Mouse (Mus musculus): Measurements from ENCODE around the gene Ctsh.

Ctsh gene

GRCm38 (mm10) chr9:90084152-90084551 lies 30.2 kb downstream of the Ctsh start:
- TF ChIP-seq NANOG (IDR thresholded peaks at IDR 0.05; ENCODE audit: borderline replicate concordance, low read length): no peak
- TF ChIP-seq POU5F1 (IDR thresholded peaks at IDR 0.05; ENCODE audit: borderline replicate concordance, low read length): no peak
- no peak for TF ChIP-seq CTCF (conservative IDR thresholded peaks at IDR 0.05; ENCODE audit: low read length)
- H3K4me1 ChIP-seq (replicated peaks; ENCODE audit: low read depth, low read length): peaks cover 12% of the 10 kb centered on the region; the same call in 1 of the 2 replicates
- H3K9me3 ChIP-seq (ENCODE audit: low read length): no peaks in the 10 kb centered on the region
- peaks cover 28% of the 10 kb centered on the region for H3K36me3 ChIP-seq (ENCODE audit: insufficient read depth, low read length)
- no peaks in the 10 kb centered on the region for H3K27me3 ChIP-seq (ENCODE audit: insufficient read depth, low read length)
- H3K4me3 ChIP-seq (replicated peaks; ENCODE audit: low read length): no peak overlapping the region

GRCm38 (mm10) chr9:90084766-90085468 lies 31.0 kb downstream of the Ctsh start:
- no peak for TF ChIP-seq CTCF (conservative IDR thresholded peaks at IDR 0.05; ENCODE audit: low read length)
- no peak for TF ChIP-seq NANOG (IDR thresholded peaks at IDR 0.05; ENCODE audit: borderline replicate concordance, low read length)
- no peak for TF ChIP-seq POU5F1 (IDR thresholded peaks at IDR 0.05; ENCODE audit: borderline replicate concordance, low read length)
- Histone ChIP-seq H3K4me3 (replicated peaks; ENCODE audit: low read length) (no peak overlapping the region), H3K9me3 (ENCODE audit: low read length) (no peaks in the 10 kb centered on the region), H3K4me1 (replicated peaks; ENCODE audit: low read depth, low read length) (peaks cover 19% of the 10 kb centered on the region), H3K27me3 (ENCODE audit: insufficient read depth, low read length) (no peaks in the 10 kb centered on the region), H3K36me3 (ENCODE audit: insufficient read depth, low read length) (peaks cover 36% of the 10 kb centered on the region)

- TF ChIP-seq CTCF (conservative IDR thresholded peaks at IDR 0.05; ENCODE audit: low read length) (no peak), POU5F1 (IDR thresholded peaks at IDR 0.05; ENCODE audit: borderline replicate concordance, low read length) (no peak), NANOG (IDR thresholded peaks at IDR 0.05; ENCODE audit: borderline replicate concordance, low read length) (no peak)
- Histone ChIP-seq H3K27me3 (ENCODE audit: insufficient read depth, low read length) (no peaks in the 10 kb centered on the region), H3K9me3 (ENCODE audit: low read length) (no peaks in the 10 kb centered on the region), H3K36me3 (ENCODE audit: insufficient read depth, low read length) (peaks cover 60% of the 10 kb centered on the region), H3K4me1 (replicated peaks; ENCODE audit: low read depth, low read length) (peaks cover 31% of the 10 kb centered on the region), H3K4me3 (replicated peaks; ENCODE audit: low read length) (no peak overlapping the region)
These were observed 34.0 kb downstream of the Ctsh start for GRCm38 (mm10) chr9:90087906-90088485.

GRCm38 (mm10) chr9:90089339-90090104 lies 35.6 kb downstream of the Ctsh start:
- no peak for TF ChIP-seq CTCF (conservative IDR thresholded peaks at IDR 0.05; ENCODE audit: low read length)
- no peak for TF ChIP-seq POU5F1 (IDR thresholded peaks at IDR 0.05; ENCODE audit: borderline replicate concordance, low read length)
- no peak for TF ChIP-seq NANOG (IDR thresholded peaks at IDR 0.05; ENCODE audit: borderline replicate concordance, low read length)
- peaks cover 73% of the 10 kb centered on the region for H3K36me3 ChIP-seq (ENCODE audit: insufficient read depth, low read length)
- no peak overlapping the region for H3K4me3 ChIP-seq (replicated peaks; ENCODE audit: low read length)
- H3K9me3 ChIP-seq (ENCODE audit: low read length): no peaks in the 10 kb centered on the region
- peaks cover 31% of the 10 kb centered on the region for H3K4me1 ChIP-seq (replicated peaks; ENCODE audit: low read depth, low read length)
- no peaks in the 10 kb centered on the region for H3K27me3 ChIP-seq (ENCODE audit: insufficient read depth, low read length)

- peaks cover 31% of the 10 kb centered on the region for H3K4me1 ChIP-seq (replicated peaks; ENCODE audit: low read depth, low read length)
- H3K27me3 ChIP-seq (ENCODE audit: insufficient read depth, low read length): no peaks in the 10 kb centered on the region
- TF ChIP-seq CTCF (conservative IDR thresholded peaks at IDR 0.05; ENCODE audit: low read length) (peak; percentile 44), POU5F1 (IDR thresholded peaks at IDR 0.05; ENCODE audit: borderline replicate concordance, low read length) (no peak), NANOG (IDR thresholded peaks at IDR 0.05; ENCODE audit: borderline replicate concordance, low read length) (no peak)
These were observed 45.0 kb downstream of the Ctsh start for GRCm38 (mm10) chr9:90098934-90099333.

GRCm38 (mm10) chr9:90100760-90101159 lies 46.8 kb downstream of the Ctsh start:
- H3K4me3 ChIP-seq (replicated peaks; ENCODE audit: low read length): no peak overlapping the region
- H3K4me1 ChIP-seq (replicated peaks; ENCODE audit: low read depth, low read length): peaks cover 44% of the 10 kb centered on the region
- H3K36me3 ChIP-seq (ENCODE audit: insufficient read depth, low read length): peaks cover 95% of the 10 kb centered on the region
- no peaks in the 10 kb centered on the region for H3K27me3 ChIP-seq (ENCODE audit: insufficient read depth, low read length)
- TF ChIP-seq NANOG (IDR thresholded peaks at IDR 0.05; ENCODE audit: borderline replicate concordance, low read length) (no peak), CTCF (conservative IDR thresholded peaks at IDR 0.05; ENCODE audit: low read length) (peak; percentile 64)
- H3K9me3 ChIP-seq (ENCODE audit: low read length): no peaks in the 10 kb centered on the region

More at GRCm38 (mm10) chr9:90098934-90099333, 45.0 kb downstream of the Ctsh start:
- Histone ChIP-seq H3K36me3 (ENCODE audit: insufficient read depth, low read length) (peaks cover 99% of the 10 kb centered on the region), H3K4me3 (replicated peaks; ENCODE audit: low read length) (no peak overlapping the region), H3K9me3 (ENCODE audit: low read length) (no peaks in the 10 kb centered on the region)

- H3K4me3 ChIP-seq (replicated peaks; ENCODE audit: low read length): no peak overlapping the region
- TF ChIP-seq NANOG (IDR thresholded peaks at IDR 0.05; ENCODE audit: borderline replicate concordance, low read length): no peak
- TF ChIP-seq CTCF (conservative IDR thresholded peaks at IDR 0.05; ENCODE audit: low read length): no peak
- no peak for TF ChIP-seq POU5F1 (IDR thresholded peaks at IDR 0.05; ENCODE audit: borderline replicate concordance, low read length)
- peaks cover 93% of the 10 kb centered on the region for H3K36me3 ChIP-seq (ENCODE audit: insufficient read depth, low read length)
These were observed 51.5 kb downstream of the Ctsh start for GRCm38 (mm10) chr9:90105462-90105861.

GRCm38 (mm10) chr9:90106915-90107314 lies 53.0 kb downstream of the Ctsh start:
- Histone ChIP-seq H3K27me3 (ENCODE audit: insufficient read depth, low read length) (no peaks in the 10 kb centered on the region), H3K4me3 (replicated peaks; ENCODE audit: low read length) (no peak overlapping the region), H3K9me3 (ENCODE audit: low read length) (no peaks in the 10 kb centered on the region), H3K36me3 (ENCODE audit: insufficient read depth, low read length) (peaks cover 79% of the 10 kb centered on the region), H3K4me1 (replicated peaks; ENCODE audit: low read depth, low read length) (peaks cover 80% of the 10 kb centered on the region)
- no peak for TF ChIP-seq NANOG (IDR thresholded peaks at IDR 0.05; ENCODE audit: borderline replicate concordance, low read length)
- TF ChIP-seq POU5F1 (IDR thresholded peaks at IDR 0.05; ENCODE audit: borderline replicate concordance, low read length): no peak
- TF ChIP-seq CTCF (conservative IDR thresholded peaks at IDR 0.05; ENCODE audit: low read length): no peak

More at GRCm38 (mm10) chr9:90105462-90105861, 51.5 kb downstream of the Ctsh start:
- Histone ChIP-seq H3K9me3 (ENCODE audit: low read length) (no peaks in the 10 kb centered on the region), H3K27me3 (ENCODE audit: insufficient read depth, low read length) (no peaks in the 10 kb centered on the region), H3K4me1 (replicated peaks; ENCODE audit: low read depth, low read length) (peaks cover 78% of the 10 kb centered on the region)
